Mouse (Mus musculus) testis, postnatal 10 days (tissue): ENCODE measurements at regions not wholly inside any gene's neighbourhood (a gene's known extent, or its start where the extent isn't known, plus 50 kb on each side); places are given as distances from the start of the nearest gene placed in this dataset.

ENCODE experiments used
- DNase-seq: peaks from one replicate; pipeline ENCODE4 v3.0.0; 2021; ENCODE audit warnings: low spot score

- DNase-seq = no peak
These were observed 81.8 kb downstream of the Tbx18 start for GRCm38 (mm10) chr9:87649015-87649978.

- DNase-seq = no peak
These were observed 82.7 kb downstream of the Tbx18 start for GRCm38 (mm10) chr9:87648317-87648716.

GRCm38 (mm10) chr9:87645032-87645431 is 86.0 kb downstream of the Tbx18 start:
- no peak for DNase-seq

GRCm38 (mm10) chr9:87633863-87634630 is 97.0 kb downstream of the Tbx18 start:
- DNase-seq = no peak

GRCm38 (mm10) chr9:87626432-87626831 is 104.6 kb downstream of the Tbx18 start:
- no peak for DNase-seq

GRCm38 (mm10) chr9:87618238-87618673 is 112.8 kb downstream of the Tbx18 start:
- DNase-seq = peak; percentile 36

GRCm38 (mm10) chr9:87607878-87608631 is 123.0 kb downstream of the Tbx18 start:
- peak; percentile 40 for DNase-seq

- DNase-seq = no peak
These were observed 155.5 kb downstream of the Tbx18 start for GRCm38 (mm10) chr9:87575591-87575990.

GRCm38 (mm10) chr9:87574250-87574864 is 156.7 kb downstream of the Tbx18 start:
- DNase-seq = no peak

- no peak for DNase-seq
These were observed 167.8 kb downstream of the Tbx18 start for GRCm38 (mm10) chr9:87563244-87563643.

- no peak for DNase-seq
These were observed 168.3 kb downstream of the Tbx18 start for GRCm38 (mm10) chr9:87562796-87563195.

GRCm38 (mm10) chr9:87557841-87558240 is 173.2 kb downstream of the Tbx18 start:
- no peak for DNase-seq

- no peak for DNase-seq
These were observed 174.1 kb downstream of the Tbx18 start for GRCm38 (mm10) chr9:87556953-87557394.

- DNase-seq = no peak
These were observed 174.5 kb downstream of the Tbx18 start for GRCm38 (mm10) chr9:87556552-87556951.

- no peak for DNase-seq
These were observed 197.9 kb downstream of the Tbx18 start for GRCm38 (mm10) chr9:87533182-87533581.

- DNase-seq = no peak
These were observed 201.2 kb downstream of the Tbx18 start for GRCm38 (mm10) chr9:87529908-87530307.

- DNase-seq = no peak
These were observed 206.0 kb downstream of the Tbx18 start for GRCm38 (mm10) chr9:87524890-87525684.

GRCm38 (mm10) chr9:87510683-87511082 is 220.4 kb downstream of the Tbx18 start:
- no peak for DNase-seq

GRCm38 (mm10) chr9:87504673-87505385 is 226.2 kb downstream of the Tbx18 start:
- DNase-seq = no peak

GRCm38 (mm10) chr9:87464141-87464540 is 208.8 kb upstream of the Cep162 start:
- DNase-seq = no peak
